Mouse (Mus musculus) megakaryocyte, embryonic 14.5 days (primary cell): ENCODE measurements around the gene H2bfm.

ENCODE experiments used
- FLI1 ChIP-seq: IDR thresholded peaks from 2 replicates; pipeline ENCODE4 v1.6.1; 2012; ENCODE audit warnings: low read length, inconsistent platforms, mixed read lengths
- GATA1 ChIP-seq: IDR thresholded peaks from 3 replicates; pipeline ENCODE4 v1.6.1; 2012; ENCODE audit warnings: mixed read lengths, low read length, inconsistent platforms, borderline replicate concordance

- no peak for TF ChIP-seq GATA1
- no peak for TF ChIP-seq FLI1
Measured at GRCm38 (mm10) chrX:136904369-136904768, 22.8 kb upstream of the H2bfm start.
